Mouse (Mus musculus): ENCODE results near the gene Pacrg. TPM values are rescaled to one million over a fixed set of nuclear protein-coding genes. Genes with fewer than 3 reads are reported as not detected.
A peak's percentile ranks its signal among the peaks of the same experiment; 100 is the strongest.

Gene Pacrg
- polyA plus RNA-seq, 1 experiment from 2014 or later = 0.15 TPM

DNA sequence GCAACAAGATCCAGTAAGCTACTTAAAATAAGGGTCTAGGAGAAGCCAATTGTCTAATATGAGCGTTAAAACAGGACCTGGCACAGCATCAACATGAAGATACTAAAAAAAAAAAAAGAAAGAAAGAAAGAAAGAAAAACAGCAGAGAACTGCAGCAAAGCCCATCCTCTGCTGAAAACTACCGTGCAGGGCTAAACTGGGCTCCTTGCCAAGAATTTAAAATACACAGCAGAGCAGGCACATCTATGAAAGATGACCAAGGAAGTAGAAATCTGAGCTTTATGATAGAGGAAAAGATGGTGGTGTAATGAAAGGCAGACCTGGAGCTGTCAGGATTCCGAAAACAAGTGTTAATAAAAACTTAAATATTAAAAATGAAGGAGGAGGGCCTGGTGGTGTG lies 48.5 kb downstream of the Pacrg start:
- no peak overlapping the region for H3K4me3 ChIP-seq
- no peak for ATAC-seq
- H3K4me1 ChIP-seq = no peaks in the 10 kb centered on the region
- no peak overlapping the region for H3K27ac ChIP-seq
- 52% methylated on average over 3 of the region's 3 CpGs for WGBS (ENCODE audit: insufficient replicate concordance)
- H3K9me3 ChIP-seq (replicated peaks) = no peaks in the 10 kb centered on the region
- H3K4me2 ChIP-seq = no peak overlapping the region
- H3K36me3 ChIP-seq = no peaks in the 10 kb centered on the region
- no peaks in the 10 kb centered on the region for H3K27me3 ChIP-seq (replicated peaks)
- H3K9ac ChIP-seq = no peak overlapping the region

GRCm38 (mm10) chr17:10784401-10784920 lies 55.6 kb downstream of the Pacrg start:
- no peak overlapping the region for H3K9ac ChIP-seq
- H3K36me3 ChIP-seq = no peaks in the 10 kb centered on the region
- no peaks in the 10 kb centered on the region for H3K9me3 ChIP-seq (replicated peaks)
- no peak overlapping the region for H3K4me3 ChIP-seq
- WGBS (ENCODE audit: insufficient replicate concordance) = 65% methylated on average over 4 of the region's 4 CpGs
- no peak overlapping the region for H3K4me2 ChIP-seq
- H3K27me3 ChIP-seq (replicated peaks) = no peaks in the 10 kb centered on the region
- no peak for ATAC-seq
- H3K27ac ChIP-seq = no peak overlapping the region
- H3K4me1 ChIP-seq = no peaks in the 10 kb centered on the region

DNA sequence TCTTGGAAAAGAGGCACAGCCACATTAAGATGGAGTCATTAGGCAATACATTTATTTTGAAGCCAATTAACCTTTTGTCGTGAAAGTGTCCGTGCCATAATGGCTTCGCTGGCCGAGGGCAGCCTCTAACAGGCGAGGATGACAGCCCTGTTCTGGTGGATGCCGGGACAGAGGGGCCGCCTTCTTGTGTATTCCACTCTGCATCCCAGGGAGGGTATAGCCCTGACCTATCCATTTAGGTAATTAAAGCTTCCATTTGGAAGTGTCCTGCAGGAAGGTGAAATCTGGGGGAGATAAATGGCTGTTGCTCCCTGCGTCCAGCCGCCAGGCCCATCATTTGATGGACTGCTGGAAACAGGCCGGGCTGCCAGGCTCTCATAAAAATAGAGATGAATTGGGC lies 63.6 kb downstream of the Pacrg start:
- Histone ChIP-seq H3K9ac (no peak overlapping the region), H3K4me2 (no peak overlapping the region), H3K4me1 (no peaks in the 10 kb centered on the region), H3K27ac (no peak overlapping the region), H3K4me3 (no peak overlapping the region), H3K27me3 (replicated peaks) (no peaks in the 10 kb centered on the region), H3K36me3 (no peaks in the 10 kb centered on the region), H3K9me3 (replicated peaks) (no peaks in the 10 kb centered on the region)
- ATAC-seq = no peak
- WGBS (ENCODE audit: insufficient replicate concordance) = 60% methylated on average over 10 of the region's 10 CpGs

DNA sequence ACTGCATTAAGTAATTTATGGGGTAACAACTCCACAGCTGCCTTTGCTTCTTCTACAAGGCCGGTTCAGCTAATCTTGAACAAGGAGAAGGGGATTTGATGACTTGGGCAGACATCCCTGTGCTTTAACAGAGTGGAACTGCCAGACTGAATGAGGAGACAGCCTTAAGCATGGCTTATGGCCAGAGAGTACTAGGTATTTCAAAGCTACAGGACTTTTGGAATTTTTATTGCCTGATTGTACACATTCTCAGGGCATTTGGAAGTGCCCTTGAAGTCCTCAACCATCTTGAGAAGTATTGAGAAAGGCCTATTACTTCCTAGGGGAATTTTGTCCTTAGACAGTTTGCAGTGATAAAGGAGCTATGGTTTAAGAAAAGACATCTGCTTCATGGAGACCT lies 65.6 kb downstream of the Pacrg start:
- no peak overlapping the region for H3K27ac ChIP-seq
- no peak overlapping the region for H3K9ac ChIP-seq
- ATAC-seq = no peak
- no peak overlapping the region for H3K4me3 ChIP-seq
- H3K9me3 ChIP-seq (replicated peaks) = no peaks in the 10 kb centered on the region
- H3K4me1 ChIP-seq = no peaks in the 10 kb centered on the region
- no peaks in the 10 kb centered on the region for H3K27me3 ChIP-seq (replicated peaks)
- no peak overlapping the region for H3K4me2 ChIP-seq
- WGBS (ENCODE audit: insufficient replicate concordance) = 62% methylated on average over 1 of the region's 1 CpGs
- H3K36me3 ChIP-seq = no peaks in the 10 kb centered on the region

DNA sequence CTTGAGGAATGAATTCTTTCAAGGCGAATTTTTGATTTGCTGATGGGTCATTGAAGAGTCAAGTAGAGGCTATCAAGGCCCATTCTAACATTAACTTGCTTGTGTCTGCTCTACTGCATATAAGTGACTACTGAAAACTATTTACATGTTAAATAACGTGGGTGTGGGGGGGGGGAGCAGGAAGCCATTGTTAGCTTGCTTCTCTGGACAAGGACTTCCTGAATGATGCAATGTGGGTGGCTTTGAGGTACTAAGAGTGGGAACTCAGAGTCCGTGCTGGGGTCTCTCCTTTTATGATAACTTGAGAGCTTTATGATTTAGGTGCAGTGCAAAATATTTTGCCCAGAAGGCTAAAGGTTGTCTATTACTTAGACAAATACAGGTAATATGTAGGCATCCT lies 67.9 kb downstream of the Pacrg start:
- H3K9me3 ChIP-seq (replicated peaks) = no peaks in the 10 kb centered on the region
- H3K36me3 ChIP-seq = no peaks in the 10 kb centered on the region
- no peaks in the 10 kb centered on the region for H3K4me1 ChIP-seq
- no peaks in the 10 kb centered on the region for H3K27me3 ChIP-seq (replicated peaks)
- no peak for ATAC-seq
- H3K4me3 ChIP-seq = no peak overlapping the region
- H3K4me2 ChIP-seq = no peak overlapping the region
- no peak overlapping the region for H3K9ac ChIP-seq
- H3K27ac ChIP-seq = no peak overlapping the region
- 25% methylated on average over 3 of the region's 3 CpGs for WGBS (ENCODE audit: insufficient replicate concordance)

DNA sequence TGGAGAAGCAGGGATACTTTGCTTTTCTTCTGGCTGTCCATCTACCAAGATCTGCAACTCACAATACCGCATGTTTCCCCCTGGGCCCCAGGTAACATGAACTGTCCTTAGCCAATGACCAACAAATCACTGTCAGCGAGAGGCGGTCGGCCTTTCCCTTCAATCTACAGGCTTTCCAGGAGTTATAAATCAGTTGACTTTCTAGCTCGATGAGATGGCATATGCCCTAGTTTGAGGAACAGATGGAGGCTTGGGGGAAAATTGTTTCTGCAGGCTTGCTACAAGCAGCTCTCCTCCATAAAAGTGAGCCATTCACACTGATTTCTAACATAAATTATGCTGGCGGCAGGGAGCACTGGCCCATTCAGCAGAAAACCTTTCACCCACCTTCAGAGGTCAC lies 70.2 kb downstream of the Pacrg start:
- Histone ChIP-seq H3K27me3 (replicated peaks) (no peaks in the 10 kb centered on the region), H3K4me3 (no peak overlapping the region), H3K4me1 (no peaks in the 10 kb centered on the region), H3K4me2 (no peak overlapping the region), H3K9ac (no peak overlapping the region), H3K9me3 (replicated peaks) (no peaks in the 10 kb centered on the region), H3K36me3 (no peaks in the 10 kb centered on the region), H3K27ac (no peak overlapping the region)
- ATAC-seq = no peak
- WGBS (ENCODE audit: insufficient replicate concordance) = 79% methylated on average over 6 of the region's 6 CpGs

DNA sequence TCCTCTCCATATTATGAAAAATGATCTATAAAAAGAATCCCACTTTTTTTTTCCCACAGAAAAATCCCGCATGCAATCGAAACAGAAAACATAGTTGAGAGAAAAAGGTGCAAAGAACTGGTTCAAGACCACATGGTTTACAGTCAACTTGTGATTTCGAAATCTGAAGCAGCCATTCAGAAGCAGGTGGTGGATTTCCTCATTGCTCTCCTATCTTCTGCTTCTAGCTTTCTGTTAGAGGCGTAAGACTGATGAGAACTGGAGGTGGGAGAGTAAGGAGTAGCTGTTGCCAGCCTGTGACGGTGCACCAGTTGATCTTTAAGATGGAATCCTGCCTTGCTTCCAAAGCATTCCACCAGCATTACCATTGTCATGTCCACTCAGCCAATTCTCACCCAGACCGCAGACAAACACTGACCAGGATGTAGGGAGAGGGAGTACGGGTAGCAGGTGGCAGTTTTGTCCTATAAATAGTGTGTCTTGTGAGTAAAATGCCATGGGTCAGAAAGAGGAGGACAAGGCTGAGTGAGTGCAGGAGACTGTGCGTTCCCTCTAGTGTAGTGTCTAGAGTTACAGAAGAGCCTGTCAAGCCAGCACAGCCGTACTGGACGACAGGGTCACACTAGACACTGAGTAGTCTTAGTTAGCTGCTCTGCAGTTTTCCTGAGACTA lies 73.2 kb downstream of the Pacrg start:
- no peaks in the 10 kb centered on the region for H3K4me1 ChIP-seq
- H3K4me3 ChIP-seq = no peak overlapping the region
- H3K9ac ChIP-seq = no peak overlapping the region
- H3K27ac ChIP-seq = no peak overlapping the region
- no peak overlapping the region for H3K4me2 ChIP-seq
- no peak for ATAC-seq
- no peaks in the 10 kb centered on the region for H3K36me3 ChIP-seq
- WGBS (ENCODE audit: insufficient replicate concordance) = 64% methylated on average over 10 of the region's 10 CpGs
- no peaks in the 10 kb centered on the region for H3K27me3 ChIP-seq (replicated peaks)
- H3K9me3 ChIP-seq (replicated peaks) = no peaks in the 10 kb centered on the region

DNA sequence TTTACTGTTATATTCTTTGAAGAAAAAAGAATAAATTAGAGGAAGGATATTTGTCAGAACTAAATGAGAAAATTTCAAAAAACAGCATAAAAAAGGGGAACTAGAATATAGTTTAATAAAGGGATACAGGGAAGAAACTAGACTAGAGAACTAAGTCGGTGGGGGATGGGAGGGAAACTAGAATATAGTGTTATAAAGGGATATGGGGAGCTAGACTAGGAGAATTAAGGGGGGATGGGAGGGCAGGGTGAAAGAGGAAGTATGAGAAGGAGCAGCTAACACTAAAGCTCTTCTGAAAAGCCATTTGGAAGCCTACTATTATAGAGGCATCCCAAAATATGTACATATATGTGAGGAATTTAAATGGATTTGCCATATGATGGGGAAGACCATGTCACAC lies 75.8 kb downstream of the Pacrg start:
- no peaks in the 10 kb centered on the region for H3K4me1 ChIP-seq
- no peak overlapping the region for H3K4me2 ChIP-seq
- no peaks in the 10 kb centered on the region for H3K9me3 ChIP-seq (replicated peaks)
- no peak overlapping the region for H3K27ac ChIP-seq
- no peaks in the 10 kb centered on the region for H3K36me3 ChIP-seq
- no peak overlapping the region for H3K4me3 ChIP-seq
- no peak overlapping the region for H3K9ac ChIP-seq
- H3K27me3 ChIP-seq (replicated peaks) = no peaks in the 10 kb centered on the region
- ATAC-seq = no peak
- WGBS (ENCODE audit: insufficient replicate concordance) = 59% methylated on average over 1 of the region's 1 CpGs

DNA sequence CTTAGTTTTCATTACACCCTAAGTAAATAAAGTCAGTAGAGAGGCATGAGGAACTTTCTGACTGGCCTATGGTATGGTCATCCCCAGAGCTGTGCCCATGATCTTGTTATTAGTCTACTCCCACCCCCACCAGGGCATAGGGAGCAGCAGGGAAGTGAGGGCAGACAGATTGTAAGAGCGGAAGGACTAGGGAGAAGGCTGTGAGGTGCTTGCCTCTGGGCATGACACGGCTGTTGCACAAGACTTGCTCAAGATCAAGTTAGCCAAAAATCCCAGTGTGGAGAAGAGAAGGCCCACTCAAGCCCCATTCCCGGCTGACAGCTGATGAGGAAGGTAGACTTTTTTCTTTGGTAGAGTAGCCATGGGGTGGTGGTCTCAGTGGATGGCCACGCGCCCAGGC lies 82.7 kb downstream of the Pacrg start:
- Histone ChIP-seq H3K9me3 (replicated peaks) (no peaks in the 10 kb centered on the region), H3K27me3 (replicated peaks) (no peaks in the 10 kb centered on the region), H3K36me3 (no peaks in the 10 kb centered on the region), H3K9ac (no peak overlapping the region), H3K4me2 (no peak overlapping the region), H3K27ac (no peak overlapping the region), H3K4me3 (no peak overlapping the region), H3K4me1 (no peaks in the 10 kb centered on the region)
- 71% methylated on average over 5 of the region's 5 CpGs for WGBS (ENCODE audit: insufficient replicate concordance)
- ATAC-seq = no peak

- no peak overlapping the region for H3K27ac ChIP-seq
Observed at GRCm38 (mm10) chr17:10744709-10745461, 95.2 kb downstream of the Pacrg start.

DNA sequence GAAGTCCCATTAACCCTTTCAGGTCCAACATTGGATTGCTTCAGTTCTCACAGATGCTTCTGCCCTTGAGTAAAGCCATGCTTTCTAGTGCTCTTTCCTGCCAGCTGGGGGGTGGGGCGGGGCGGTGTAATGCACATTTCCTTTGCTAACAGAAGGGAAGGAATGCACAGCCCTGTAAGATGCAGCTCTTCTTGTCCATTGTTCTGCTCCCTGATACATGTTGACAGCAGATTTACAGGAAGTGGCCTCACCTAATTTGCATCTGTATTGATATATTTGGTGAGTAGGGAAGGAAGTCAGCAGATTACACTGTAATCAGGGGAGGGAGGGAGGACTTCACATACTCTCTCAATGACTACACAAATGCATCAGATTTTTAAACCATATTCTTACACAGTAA lies 100.0 kb downstream of the Pacrg start:
- no peak overlapping the region for H3K4me2 ChIP-seq
- no peaks in the 10 kb centered on the region for H3K27me3 ChIP-seq (replicated peaks)
- no peak overlapping the region for H3K9ac ChIP-seq
- no peak overlapping the region for H3K27ac ChIP-seq
- peak; percentile 37; the same call in 1 of the 2 replicates for ATAC-seq
- H3K4me3 ChIP-seq = no peak overlapping the region
- no peaks in the 10 kb centered on the region for H3K36me3 ChIP-seq
- no peaks in the 10 kb centered on the region for H3K9me3 ChIP-seq (replicated peaks)
- H3K4me1 ChIP-seq = no peaks in the 10 kb centered on the region
- 65% methylated on average over 2 of the region's 2 CpGs for WGBS (ENCODE audit: insufficient replicate concordance)

More at GRCm38 (mm10) chr17:10744709-10745461, 95.2 kb downstream of the Pacrg start:
- H3K4me3 ChIP-seq = no peak overlapping the region
- H3K4me1 ChIP-seq = no peaks in the 10 kb centered on the region
- H3K9ac ChIP-seq = no peak overlapping the region
- no peak overlapping the region for H3K4me2 ChIP-seq
- no peak for ATAC-seq
- WGBS (ENCODE audit: insufficient replicate concordance) = 42% methylated on average over 4 of the region's 4 CpGs
- H3K27me3 ChIP-seq (replicated peaks) = no peaks in the 10 kb centered on the region
- no peaks in the 10 kb centered on the region for H3K9me3 ChIP-seq (replicated peaks)
- no peaks in the 10 kb centered on the region for H3K36me3 ChIP-seq

GRCm38 (mm10) chr17:10737966-10738365 lies 102.1 kb downstream of the Pacrg start:
- H3K27me3 ChIP-seq (replicated peaks) = no peaks in the 10 kb centered on the region
- H3K4me1 ChIP-seq = no peaks in the 10 kb centered on the region
- H3K36me3 ChIP-seq = no peaks in the 10 kb centered on the region
- no peaks in the 10 kb centered on the region for H3K9me3 ChIP-seq (replicated peaks)
- H3K4me3 ChIP-seq = no peak overlapping the region
- H3K4me2 ChIP-seq = no peak overlapping the region
- ATAC-seq = peak; percentile 58; the same call in 1 of the 2 replicates
- H3K9ac ChIP-seq = no peak overlapping the region
- H3K27ac ChIP-seq = no peak overlapping the region

All from liver, embryonic 12.5 days (tissue).